Mouse (Mus musculus): Measurements from ENCODE around the gene Atxn7l2.

The Atxn7l2 gene

GRCm38 (mm10) chr3:108227521-108227920, 16.8 kb upstream of the Atxn7l2 start:
- Histone ChIP-seq H3K9me3 (ENCODE audit: low read length) (no peaks in the 10 kb centered on the region), H3K36me3 (ENCODE audit: insufficient read depth, low read length) (no peaks in the 10 kb centered on the region), H3K4me1 (replicated peaks; ENCODE audit: low read depth, low read length) (peaks cover 26% of the 10 kb centered on the region), H3K27me3 (ENCODE audit: insufficient read depth, low read length) (peaks cover 55% of the 10 kb centered on the region), H3K4me3 (replicated peaks; ENCODE audit: low read length) (peak overlapping the region; percentile 78; the same call in 1 of the 2 replicates)
- no peak for TF ChIP-seq CTCF (conservative IDR thresholded peaks at IDR 0.05; ENCODE audit: low read length)
- no peak for TF ChIP-seq NANOG (IDR thresholded peaks at IDR 0.05; ENCODE audit: borderline replicate concordance, low read length)
- no peak for TF ChIP-seq POU5F1 (IDR thresholded peaks at IDR 0.05; ENCODE audit: borderline replicate concordance, low read length)

DNA sequence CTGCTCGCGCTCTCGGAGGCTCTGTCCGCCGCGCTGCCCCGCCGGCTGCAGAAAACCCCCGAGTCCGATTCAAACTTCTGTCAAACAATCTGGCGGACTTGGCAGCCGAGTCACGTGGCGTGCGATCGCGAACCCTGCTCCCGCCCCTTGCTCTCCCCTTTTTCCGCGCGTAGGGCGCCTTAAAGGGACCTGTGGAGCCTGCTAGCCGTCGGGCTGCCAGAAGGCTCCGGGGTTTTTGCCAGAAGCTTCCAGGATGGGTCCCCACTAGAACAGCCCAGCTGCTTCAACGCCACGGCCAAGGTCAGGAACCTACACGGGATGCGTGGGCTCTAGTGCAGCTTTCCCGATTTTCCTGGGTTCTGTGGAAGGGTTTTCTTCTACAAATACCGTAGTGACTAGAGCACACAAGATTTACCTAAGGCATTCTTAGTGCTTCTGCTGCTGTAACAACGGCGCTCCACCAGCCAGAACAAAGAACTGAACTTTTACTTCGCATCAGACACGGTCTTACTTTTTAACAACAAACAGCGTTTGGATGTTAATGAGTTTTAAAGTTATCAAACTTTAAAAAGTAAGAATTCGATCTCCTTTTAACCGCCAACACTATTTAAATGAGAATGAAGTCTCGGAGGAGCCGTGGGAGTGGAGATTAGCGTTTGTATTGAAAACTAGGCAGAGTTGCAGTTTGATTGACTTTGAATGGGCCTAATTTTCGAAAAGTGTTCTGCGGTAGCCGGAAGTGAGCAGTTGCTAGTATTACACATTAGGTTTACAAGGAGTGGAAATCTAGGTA, 16.0 kb upstream of the Atxn7l2 start, which contains the start of gene Sypl2:
Gene Sypl2, minus strand, starts transcription at position 91 of the 793 bp plus-strand sequence.
- Histone ChIP-seq H3K27me3 (ENCODE audit: insufficient read depth, low read length) (peaks cover 60% of the 10 kb centered on the region), H3K4me3 (replicated peaks; ENCODE audit: low read length) (peak within 1 kb of the TSS; percentile 78), H3K9me3 (ENCODE audit: low read length) (no peaks in the 10 kb centered on the region), H3K36me3 (ENCODE audit: insufficient read depth, low read length) (no peaks in the 10 kb centered on the region), H3K4me1 (replicated peaks; ENCODE audit: low read depth, low read length) (peaks cover 20% of the 10 kb centered on the region)
- TF ChIP-seq POU5F1 (IDR thresholded peaks at IDR 0.05; ENCODE audit: borderline replicate concordance, low read length) (no peak), NANOG (IDR thresholded peaks at IDR 0.05; ENCODE audit: borderline replicate concordance, low read length) (no peak), CTCF (conservative IDR thresholded peaks at IDR 0.05; ENCODE audit: low read length) (no peak)

DNA sequence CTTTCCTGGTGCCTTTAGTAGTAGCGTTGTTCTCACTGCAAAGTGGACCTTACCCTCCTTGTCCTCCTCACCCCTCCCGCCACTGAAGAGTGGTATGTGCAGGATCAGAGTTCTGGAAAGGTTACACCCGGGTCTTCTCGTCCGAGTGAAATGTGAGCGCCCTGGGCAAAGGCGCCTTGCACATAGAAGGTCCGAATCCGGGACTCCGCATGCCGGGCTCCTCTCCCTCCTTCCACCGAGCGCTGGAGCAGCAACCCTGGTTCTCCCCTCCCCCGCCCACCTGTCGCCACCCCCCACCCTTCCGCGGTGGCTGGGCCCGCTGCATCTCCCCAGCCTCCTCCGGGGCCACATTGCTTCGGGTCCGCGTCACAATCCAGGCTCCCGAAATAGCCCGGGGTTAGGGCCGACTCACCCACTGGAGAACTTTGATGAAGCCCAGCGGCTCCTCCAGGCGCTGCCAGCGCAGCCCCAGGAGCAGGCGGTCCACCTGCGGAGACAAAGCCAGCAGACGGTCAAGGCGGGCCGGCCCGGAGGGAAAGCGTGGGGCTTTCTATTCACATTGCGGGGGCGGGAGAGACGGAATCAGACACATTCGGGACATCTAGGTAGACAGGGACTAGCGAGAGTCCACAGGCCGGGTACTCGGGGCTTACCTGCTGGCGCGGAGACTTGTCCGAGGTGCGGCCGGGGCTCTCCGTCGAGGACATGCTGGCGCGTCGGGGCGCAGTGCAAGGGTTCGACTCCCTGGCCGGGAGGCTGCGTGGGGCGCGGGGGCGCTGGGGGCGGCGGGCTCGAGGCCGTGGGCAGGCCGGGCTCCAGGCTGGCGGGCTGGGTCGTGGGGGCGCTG, 15.2 kb upstream of the Atxn7l2 start:
- Histone ChIP-seq H3K4me3 (replicated peaks; ENCODE audit: low read length) (peak overlapping the region; percentile 78), H3K36me3 (ENCODE audit: insufficient read depth, low read length) (no peaks in the 10 kb centered on the region), H3K27me3 (ENCODE audit: insufficient read depth, low read length) (peaks cover 67% of the 10 kb centered on the region), H3K9me3 (ENCODE audit: low read length) (no peaks in the 10 kb centered on the region), H3K4me1 (replicated peaks; ENCODE audit: low read depth, low read length) (peaks cover 20% of the 10 kb centered on the region)
- TF ChIP-seq NANOG (IDR thresholded peaks at IDR 0.05; ENCODE audit: borderline replicate concordance, low read length) (no peak), POU5F1 (IDR thresholded peaks at IDR 0.05; ENCODE audit: borderline replicate concordance, low read length) (no peak), CTCF (conservative IDR thresholded peaks at IDR 0.05; ENCODE audit: low read length) (no peak)

GRCm38 (mm10) chr3:108220661-108221060, 9.9 kb upstream of the Atxn7l2 start:
- peaks cover 87% of the 10 kb centered on the region for H3K27me3 ChIP-seq (ENCODE audit: insufficient read depth, low read length)
- H3K4me3 ChIP-seq (replicated peaks; ENCODE audit: low read length) = no peak overlapping the region
- H3K4me1 ChIP-seq (replicated peaks; ENCODE audit: low read depth, low read length) = peaks cover 5% of the 10 kb centered on the region; the same call in 1 of the 2 replicates
- H3K36me3 ChIP-seq (ENCODE audit: insufficient read depth, low read length) = no peaks in the 10 kb centered on the region
- no peaks in the 10 kb centered on the region for H3K9me3 ChIP-seq (ENCODE audit: low read length)
- TF ChIP-seq CTCF (conservative IDR thresholded peaks at IDR 0.05; ENCODE audit: low read length) (no peak), POU5F1 (IDR thresholded peaks at IDR 0.05; ENCODE audit: borderline replicate concordance, low read length) (no peak), NANOG (IDR thresholded peaks at IDR 0.05; ENCODE audit: borderline replicate concordance, low read length) (no peak)

DNA sequence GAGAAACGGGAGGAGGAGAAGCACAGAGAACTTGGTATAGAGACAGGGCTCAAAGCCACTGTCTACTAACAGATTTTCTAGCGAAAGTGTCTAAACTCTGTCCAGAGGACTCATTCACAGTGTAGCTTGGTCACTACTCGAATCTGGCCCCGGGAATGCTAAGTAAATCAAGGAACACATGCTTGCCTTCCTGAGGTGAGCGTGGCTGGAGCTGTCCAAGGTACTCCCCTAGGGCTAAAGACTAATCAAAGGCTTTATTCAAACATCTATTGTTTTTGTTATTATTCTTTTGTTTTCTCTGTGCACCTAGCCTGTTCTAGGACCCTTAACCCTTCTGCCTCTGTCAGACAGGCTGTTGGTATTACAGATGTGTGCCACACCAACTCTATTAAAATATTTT, 4.0 kb upstream of the Atxn7l2 start:
- H3K4me3 ChIP-seq (replicated peaks; ENCODE audit: low read length) = no peak overlapping the region
- H3K4me1 ChIP-seq (replicated peaks; ENCODE audit: low read depth, low read length) = peaks cover 22% of the 10 kb centered on the region
- H3K36me3 ChIP-seq (ENCODE audit: insufficient read depth, low read length) = no peaks in the 10 kb centered on the region
- H3K27me3 ChIP-seq (ENCODE audit: insufficient read depth, low read length) = peaks cover 52% of the 10 kb centered on the region
- no peak for TF ChIP-seq NANOG (IDR thresholded peaks at IDR 0.05; ENCODE audit: borderline replicate concordance, low read length)
- TF ChIP-seq CTCF (conservative IDR thresholded peaks at IDR 0.05; ENCODE audit: low read length) = no peak
- no peak for TF ChIP-seq POU5F1 (IDR thresholded peaks at IDR 0.05; ENCODE audit: borderline replicate concordance, low read length)
- no peaks in the 10 kb centered on the region for H3K9me3 ChIP-seq (ENCODE audit: low read length)

DNA sequence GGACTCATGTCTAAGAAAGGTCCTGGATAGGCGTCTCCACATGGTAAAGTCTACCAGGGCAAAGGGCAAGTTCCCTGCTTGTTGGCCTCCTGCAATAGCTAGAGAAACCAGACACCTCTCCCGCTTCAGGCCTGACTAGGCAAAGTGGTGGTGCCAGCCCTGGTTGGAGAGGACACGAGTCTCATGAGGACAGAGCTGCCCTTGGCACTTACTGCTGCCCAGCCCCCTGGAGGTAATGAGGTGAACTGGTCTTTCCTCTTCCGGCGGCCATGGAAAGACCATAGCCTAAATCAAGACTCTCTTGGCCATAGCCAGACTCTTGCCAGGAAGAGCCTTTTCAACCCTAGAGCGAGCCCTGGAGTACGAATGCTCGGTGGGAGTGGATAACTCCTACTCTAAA, 1.7 kb upstream of the Atxn7l2 start:
- H3K36me3 ChIP-seq (ENCODE audit: insufficient read depth, low read length) = peaks cover 9% of the 10 kb centered on the region
- H3K9me3 ChIP-seq (ENCODE audit: low read length) = no peaks in the 10 kb centered on the region
- TF ChIP-seq NANOG (IDR thresholded peaks at IDR 0.05; ENCODE audit: borderline replicate concordance, low read length) (no peak), POU5F1 (IDR thresholded peaks at IDR 0.05; ENCODE audit: borderline replicate concordance, low read length) (no peak), CTCF (conservative IDR thresholded peaks at IDR 0.05; ENCODE audit: low read length) (no peak; the same call in 1 of the 2 replicates)
- H3K4me3 ChIP-seq (replicated peaks; ENCODE audit: low read length) = no peak overlapping the region
- peaks cover 32% of the 10 kb centered on the region for H3K27me3 ChIP-seq (ENCODE audit: insufficient read depth, low read length)
- peaks cover 43% of the 10 kb centered on the region for H3K4me1 ChIP-seq (replicated peaks; ENCODE audit: low read depth, low read length)

DNA sequence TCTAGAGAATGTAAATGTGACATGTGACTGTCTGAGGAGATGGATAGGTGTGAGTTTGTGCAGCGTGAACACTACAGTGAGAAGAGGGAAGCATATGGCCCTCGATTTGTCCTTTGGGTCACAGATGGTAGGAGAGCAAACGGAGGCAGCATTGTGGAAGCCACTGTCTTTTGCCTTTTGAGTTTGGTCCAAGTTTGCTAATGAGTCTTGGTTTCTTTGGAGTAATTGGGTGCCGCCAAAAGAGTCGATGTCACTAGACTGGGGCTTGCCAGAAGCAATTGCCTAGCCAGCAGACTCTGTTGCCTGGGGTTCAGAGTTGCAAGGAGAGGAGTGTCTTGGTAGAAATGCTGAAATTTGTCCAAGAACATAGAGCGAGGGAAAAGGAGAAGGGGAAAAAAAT, 1.1 kb upstream of the Atxn7l2 start:
- TF ChIP-seq POU5F1 (IDR thresholded peaks at IDR 0.05; ENCODE audit: borderline replicate concordance, low read length) (no peak), CTCF (conservative IDR thresholded peaks at IDR 0.05; ENCODE audit: low read length) (no peak), NANOG (IDR thresholded peaks at IDR 0.05; ENCODE audit: borderline replicate concordance, low read length) (no peak)
- Histone ChIP-seq H3K27me3 (ENCODE audit: insufficient read depth, low read length) (peaks cover 29% of the 10 kb centered on the region), H3K4me3 (replicated peaks; ENCODE audit: low read length) (0 out of 2 replicates have a peak overlapping the region, but pooled peaks have one; percentile 89), H3K4me1 (replicated peaks; ENCODE audit: low read depth, low read length) (peaks cover 48% of the 10 kb centered on the region), H3K9me3 (ENCODE audit: low read length) (no peaks in the 10 kb centered on the region), H3K36me3 (ENCODE audit: insufficient read depth, low read length) (peaks cover 15% of the 10 kb centered on the region)

Measured in E14TG2a.4 (cell line).